Mouse (Mus musculus) testis, postnatal 14 days (tissue): ENCODE measurements around the gene Gabarapl2.

ENCODE experiments used
- DNase-seq: peaks from one replicate; pipeline ENCODE4 v3.0.0; 2021; ENCODE audit warnings: low spot score

Gabarapl2 gene

DNA sequence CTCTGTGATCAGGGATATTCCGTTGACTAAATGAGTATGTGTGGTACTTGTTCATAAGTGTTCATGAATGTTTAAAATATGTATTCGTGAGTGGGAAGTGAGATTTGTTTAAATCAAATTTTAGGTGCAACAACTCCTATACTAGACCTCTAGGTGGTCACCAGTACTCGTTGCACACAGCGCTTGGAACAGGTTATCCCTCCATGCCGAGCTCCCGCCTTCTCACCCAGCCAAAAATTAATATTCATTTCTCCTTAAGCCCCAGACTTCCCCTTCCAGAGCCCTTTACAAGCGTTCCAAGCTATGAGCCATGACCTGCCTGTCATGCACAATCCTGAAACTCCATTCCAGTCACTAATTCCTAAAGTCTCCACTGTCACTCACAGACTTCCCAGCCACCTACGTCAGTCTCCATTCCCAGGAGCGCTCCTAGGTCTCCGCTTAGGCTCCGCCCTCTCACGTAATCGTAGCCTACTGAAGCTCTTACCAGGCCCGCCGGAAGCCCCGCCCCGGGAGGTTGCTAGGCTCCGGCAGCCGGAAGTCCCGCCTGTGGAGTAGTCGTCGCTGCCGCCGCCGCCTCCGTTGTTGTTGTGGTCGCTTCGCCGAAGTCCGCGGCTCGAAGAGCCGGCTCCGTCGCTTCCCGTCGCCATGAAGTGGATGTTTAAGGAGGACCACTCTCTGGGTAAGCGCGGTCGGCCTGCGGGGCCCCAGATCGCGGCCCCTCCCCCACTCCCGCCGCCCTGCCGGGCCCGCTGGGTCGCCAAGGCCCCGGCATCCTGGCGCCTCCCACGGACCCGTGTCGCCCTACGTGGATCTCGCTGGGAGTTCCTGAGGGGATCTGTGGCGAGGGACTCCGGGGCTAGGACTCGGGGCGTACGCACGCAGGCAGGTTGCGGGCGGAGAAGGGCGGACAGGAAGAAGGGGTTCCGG is at the start of gene Gabarapl2:
Gabarapl2 (plus strand) TSS at position 533 of the 930 bp plus-strand sequence.
- peak; percentile 96 for DNase-seq

DNA sequence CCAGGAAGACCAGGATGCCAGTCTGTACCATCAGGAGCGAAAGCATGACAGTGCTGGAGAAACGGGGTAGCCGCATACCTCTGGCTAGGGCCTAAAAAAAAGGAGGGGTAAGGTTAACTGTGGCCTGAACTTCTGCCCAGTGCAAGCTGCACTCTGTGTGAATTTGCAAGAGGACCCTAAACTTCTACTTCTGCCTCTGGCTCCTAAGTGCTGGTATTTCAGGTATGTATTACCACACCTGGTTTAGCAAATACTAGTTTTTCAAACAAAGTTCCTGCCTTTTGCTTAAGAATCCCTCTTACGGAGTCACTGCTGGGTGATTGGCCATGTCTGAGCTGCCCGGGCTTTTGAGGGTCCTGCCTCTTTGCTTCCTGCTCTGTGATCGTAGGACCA is 49.6 kb upstream of the Gabarapl2 start:
- no peak for DNase-seq

DNA sequence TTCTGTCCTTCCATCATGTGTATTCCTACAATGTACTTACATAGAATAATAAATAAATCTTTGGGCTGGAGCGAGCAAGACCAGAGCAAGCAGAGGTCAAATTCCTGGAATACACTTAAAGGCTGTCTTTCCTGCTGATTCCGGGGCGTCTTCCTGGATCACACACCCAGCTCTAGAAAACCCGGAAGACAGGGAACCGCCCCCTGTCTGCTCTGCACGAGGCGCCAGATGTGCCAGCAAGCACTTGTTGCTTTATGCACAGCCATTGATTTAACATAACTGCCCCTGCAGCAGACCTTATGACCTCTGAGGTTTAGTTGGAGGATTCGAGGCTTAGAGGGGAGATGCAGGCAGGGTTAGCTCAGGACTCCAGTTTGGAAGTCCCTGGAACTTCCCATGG is 48.5 kb upstream of the Gabarapl2 start:
- no peak for DNase-seq

GRCm38 (mm10) chr8:111892615-111893014 is 47.9 kb upstream of the Gabarapl2 start:
- DNase-seq, result no peak

- no peak for DNase-seq
These were observed 45.5 kb upstream of the Gabarapl2 start for GRCm38 (mm10) chr8:111894955-111895354.

DNA sequence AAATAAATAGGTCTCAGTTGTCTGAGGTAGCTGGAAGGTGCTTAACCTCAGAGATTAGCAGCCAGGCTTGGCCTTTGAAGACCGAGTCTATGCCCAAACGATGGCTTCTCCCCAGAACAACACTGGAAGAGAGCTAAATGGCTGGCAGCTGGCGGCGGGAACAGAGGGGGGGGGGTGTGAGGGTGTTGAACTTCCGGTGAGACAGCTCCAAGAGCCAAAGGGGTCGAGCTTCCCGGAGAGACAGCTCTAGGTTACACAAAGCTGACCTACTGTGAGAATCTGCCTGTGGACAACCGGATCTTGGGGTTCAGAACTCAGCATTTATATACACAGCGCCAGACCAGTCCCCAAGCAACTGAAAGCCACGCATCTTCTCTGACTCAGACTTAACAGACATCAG is 41.9 kb upstream of the Gabarapl2 start:
- no peak for DNase-seq

DNA sequence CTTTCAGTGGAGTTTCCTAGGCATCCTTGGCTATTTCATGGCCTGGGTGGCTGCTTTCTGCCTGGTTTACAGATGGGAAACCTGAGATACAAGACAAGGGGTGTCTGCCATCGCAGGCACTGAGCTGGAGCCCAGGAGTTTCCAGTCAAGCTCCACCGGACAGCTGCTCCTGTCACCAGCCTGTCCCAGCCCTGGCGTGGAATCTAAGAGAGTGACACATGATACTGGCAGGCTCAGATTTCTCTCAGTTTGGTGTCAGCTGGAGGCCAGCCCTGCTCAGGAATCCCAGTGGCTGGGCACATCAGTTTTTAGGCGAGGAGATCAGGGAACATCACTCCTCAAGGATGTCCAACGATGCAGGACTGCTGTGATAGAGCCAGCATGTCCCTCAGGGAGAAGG is 38.4 kb upstream of the Gabarapl2 start:
- no peak for DNase-seq

- DNase-seq, result no peak
These were observed 34.9 kb upstream of the Gabarapl2 start for GRCm38 (mm10) chr8:111905500-111906121.

DNA sequence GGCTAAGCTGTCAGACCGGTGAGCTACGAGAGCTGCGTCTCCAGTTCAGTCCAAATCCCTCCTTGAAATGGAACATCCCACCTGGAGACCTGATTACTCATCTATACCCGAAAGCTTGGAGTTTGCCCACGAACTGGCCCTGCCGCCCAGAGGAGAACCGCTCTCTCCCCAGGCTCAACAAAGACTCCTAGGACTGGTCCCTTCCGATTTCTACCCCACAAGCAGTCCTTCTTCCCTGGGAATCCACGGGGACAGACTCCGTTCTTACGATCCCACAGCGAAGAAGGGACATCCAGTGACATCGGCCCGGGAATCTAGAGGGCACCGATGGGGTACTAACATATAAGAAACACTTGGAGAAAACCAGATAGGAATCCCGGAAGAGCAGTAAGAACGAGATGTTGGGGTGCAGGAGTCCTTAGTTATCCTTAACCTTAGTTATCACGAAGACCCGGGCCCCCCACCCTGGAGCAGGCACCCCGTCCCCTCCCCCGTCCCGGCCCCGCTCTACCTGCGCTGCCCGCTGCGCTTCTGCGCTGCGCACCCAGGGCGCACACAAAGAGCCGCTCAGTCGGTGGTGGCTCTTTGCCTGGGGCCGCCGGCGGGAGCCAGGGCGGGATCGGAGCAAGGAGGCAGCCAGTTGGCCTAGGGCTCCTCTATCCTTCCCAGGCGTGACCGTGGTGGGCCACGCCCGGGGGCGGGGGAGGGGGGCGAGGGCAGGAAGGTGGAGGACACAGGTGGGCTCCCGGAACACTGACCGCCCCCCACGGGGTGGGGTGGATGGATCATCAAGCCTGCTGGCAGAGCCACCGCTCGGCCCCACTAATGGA is 30.7 kb upstream of the Gabarapl2 start, which contains the start of gene Chst5:
Chst5 (minus strand) TSS at position 827 of the 830 bp plus-strand sequence.
- no peak for DNase-seq

GRCm38 (mm10) chr8:111911572-111911971 is 28.9 kb upstream of the Gabarapl2 start:
- no peak for DNase-seq

DNA sequence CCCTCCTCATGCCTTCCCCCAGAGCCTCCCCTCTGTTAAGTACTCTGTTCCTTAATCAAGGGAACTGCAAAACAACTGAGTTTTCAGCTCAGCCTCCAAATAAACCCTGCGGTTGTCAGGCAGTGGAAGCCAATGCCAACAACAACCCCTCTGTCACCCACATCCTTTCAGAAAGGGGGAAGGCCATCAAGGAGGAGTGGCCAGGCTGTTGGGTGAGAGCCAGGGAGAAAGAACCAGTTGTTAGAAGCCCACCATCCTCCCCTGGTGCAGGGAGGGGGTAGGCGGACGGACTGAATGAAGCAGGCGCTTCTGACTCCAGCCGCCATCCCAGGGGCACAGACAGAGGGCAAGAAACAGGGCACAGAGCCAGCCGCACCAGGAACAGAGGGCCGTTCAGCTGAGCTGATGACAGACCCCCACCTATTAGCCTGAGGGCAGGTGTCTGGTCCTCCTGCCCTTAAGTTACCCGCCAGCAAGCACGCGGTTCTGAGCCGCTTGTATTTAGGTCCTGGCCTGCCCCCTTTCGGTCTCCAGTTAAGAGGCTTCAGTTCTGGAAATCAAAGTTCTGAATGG is 27.6 kb upstream of the Gabarapl2 start:
- DNase-seq, result no peak

- DNase-seq, result no peak
These were observed 20.8 kb upstream of the Gabarapl2 start for GRCm38 (mm10) chr8:111919663-111920062.

DNA sequence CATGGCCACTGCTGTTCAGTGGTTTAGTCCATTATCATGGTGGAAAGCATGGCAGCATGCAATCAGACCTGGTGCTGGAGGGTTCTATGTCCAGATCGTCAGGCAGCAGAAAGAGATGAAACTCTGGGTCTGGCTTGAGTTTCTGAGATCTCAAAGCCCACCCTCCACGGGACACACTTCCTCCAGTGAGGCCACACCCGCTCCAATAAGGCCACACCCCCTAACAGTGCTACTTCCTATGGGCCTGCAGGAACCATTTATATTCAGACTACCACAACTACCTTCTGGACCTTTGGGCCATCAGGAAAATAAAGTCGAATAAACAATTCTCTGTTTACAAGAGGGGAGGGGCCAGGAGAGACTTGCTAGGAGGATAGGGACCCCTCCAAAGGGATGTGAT is 19.5 kb upstream of the Gabarapl2 start:
- DNase-seq, result no peak

DNA sequence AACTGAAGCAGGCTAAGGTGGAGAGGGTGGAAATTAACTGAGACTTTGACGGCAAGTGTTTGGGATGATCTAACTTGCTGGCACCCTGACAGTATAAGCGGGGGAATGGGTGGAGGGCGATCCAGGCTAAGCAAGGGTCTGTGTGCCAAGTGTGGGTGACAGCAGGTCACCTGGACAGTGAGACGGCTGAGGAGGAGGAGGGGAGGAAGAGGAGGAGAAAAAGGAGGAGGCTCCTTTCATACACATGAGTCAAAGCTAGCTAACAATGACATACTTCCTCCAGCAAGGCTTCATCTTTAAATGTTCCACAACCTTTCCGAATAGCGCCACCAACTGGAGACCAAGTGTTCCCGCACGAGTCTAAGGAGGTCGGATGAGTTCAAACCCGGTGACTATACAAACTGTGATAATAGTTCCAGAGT is 17.1 kb upstream of the Gabarapl2 start:
- DNase-seq, result peak; percentile 42

- no peak for DNase-seq
These were observed 15.5 kb upstream of the Gabarapl2 start for GRCm38 (mm10) chr8:111924976-111925375.

GRCm38 (mm10) chr8:111929648-111930344 is 10.7 kb upstream of the Gabarapl2 start:
- no peak for DNase-seq

- no peak for DNase-seq
These were observed 8.8 kb upstream of the Gabarapl2 start for GRCm38 (mm10) chr8:111931721-111932120.

DNA sequence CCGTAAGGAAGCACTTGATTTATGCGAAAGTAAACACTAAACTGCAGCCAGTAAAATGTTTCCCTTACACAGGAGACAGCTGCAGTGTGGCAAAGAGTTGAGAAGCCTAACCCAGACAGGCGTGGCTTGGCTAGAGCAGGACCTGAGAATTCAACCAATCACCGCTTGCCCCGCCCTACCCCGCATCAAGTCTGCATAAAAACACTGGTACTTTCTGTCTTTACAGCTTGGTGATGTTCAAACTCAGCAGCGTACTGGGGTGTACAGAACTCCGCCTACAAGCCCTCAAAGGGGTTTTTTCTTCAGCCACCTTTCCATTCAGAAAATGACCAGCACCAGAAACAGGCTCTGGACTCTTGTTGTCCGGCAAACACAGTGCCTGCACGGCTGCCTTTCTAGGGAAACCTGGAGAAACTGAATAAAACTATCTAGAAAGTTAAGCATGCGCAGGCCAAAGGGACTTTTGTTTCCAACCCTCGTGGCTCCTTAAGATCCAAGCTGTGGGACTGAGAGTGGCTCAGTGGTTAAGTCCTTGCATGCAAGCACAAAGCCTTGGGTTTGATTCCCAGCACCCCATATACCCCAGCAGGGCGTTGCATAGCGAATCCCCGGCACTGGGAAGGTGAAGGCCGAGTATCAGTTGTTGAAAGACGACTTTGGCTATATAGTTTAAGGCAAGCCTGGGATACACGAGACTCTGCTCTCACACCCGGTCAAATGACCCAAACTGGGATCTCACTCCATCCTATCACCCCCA is 7.7 kb upstream of the Gabarapl2 start:
- DNase-seq, result peak; percentile 71

DNA sequence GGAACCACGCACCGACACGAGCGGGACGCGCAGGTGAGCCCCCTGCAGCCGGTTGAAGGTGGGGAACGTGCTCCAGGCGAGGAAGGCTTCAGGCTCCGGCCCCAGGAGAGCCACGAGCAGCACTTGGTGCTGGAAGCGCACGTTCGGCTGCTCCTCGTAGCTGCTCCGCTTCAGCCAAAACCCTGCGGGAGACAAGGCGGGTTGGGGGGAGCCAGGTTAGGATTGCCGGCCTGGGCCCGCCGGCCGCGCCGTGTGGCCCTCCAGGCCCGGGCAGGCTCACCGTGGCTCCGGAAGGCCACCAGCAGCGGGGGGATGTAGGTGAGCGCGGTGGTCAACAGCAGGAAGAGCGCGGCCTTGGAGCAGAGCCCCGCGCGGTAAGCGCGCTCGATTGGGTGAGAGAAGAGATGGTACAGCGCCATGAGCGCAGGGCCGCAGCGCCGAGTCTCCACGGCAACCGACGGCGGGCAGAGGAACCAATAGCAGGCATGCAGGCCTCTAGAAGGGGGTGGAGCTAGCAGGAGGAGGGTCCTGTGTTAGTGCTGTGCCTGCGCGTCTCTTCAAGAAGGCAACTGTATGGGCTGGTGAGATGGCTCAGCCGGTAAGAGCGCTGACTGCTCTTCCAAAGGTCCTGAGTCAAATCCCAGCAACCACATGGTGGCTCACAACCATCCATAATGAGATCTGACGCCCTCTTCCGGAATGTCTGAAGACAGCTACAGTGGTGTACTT is 7.0 kb upstream of the Gabarapl2 start, which contains the start of gene Tmem231:
Tmem231 (minus strand) TSS at position 534 of the 729 bp plus-strand sequence.
- peak; percentile 90 for DNase-seq

DNA sequence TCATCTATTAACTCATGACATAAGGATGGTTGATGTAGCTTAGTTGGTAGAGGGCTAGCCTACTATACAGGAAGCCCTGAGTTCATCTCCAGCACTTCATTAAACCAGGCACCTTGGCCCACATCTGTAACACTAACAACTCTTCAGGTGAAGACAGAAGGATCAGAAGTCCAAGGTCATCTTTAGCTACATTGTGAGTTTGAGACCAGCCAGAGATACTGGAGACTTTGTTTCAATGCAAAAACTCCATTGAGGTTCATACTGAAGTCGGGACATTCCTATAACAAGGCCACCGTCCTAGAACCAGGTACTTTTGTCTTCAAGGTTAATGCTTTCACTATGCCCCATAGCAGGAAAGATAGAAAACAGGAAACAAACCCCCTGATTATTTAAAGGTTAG is 6.3 kb upstream of the Gabarapl2 start:
- no peak for DNase-seq
